In genomic region chr2:147967829-147968529, GRCm38 (mm10) we compare ENCODE assay signal across 14 mouse cellular contexts.
A peak's percentile ranks its signal among the peaks of the same experiment; 100 is the strongest.
DNase-seq lines count a peak whose midpoint lies in the region; ATAC-seq and TF ChIP-seq lines count a peak whose summit lies in the region.
"Had no signal": no experiment of that assay in that cellular context is flagged by ENCODE, and none has a peak within 500 bp of the region (broad histone marks: within the 10 kb centered on the region; RNA-seq: fewer than 3 reads in every experiment).

No protein-coding gene starts in this region.

- ATAC-seq in forebrain, embryonic 13.5 days = no peak
- no peak for ATAC-seq in forebrain, postnatal 0 days
- ATAC-seq in midbrain, embryonic 11.5 days (ENCODE audit: low FRiP score) = peak; percentile 65; the same call in 1 of the 2 replicates
- no peak for ATAC-seq in midbrain, embryonic 15.5 days (replicated peaks)
- no peak for ATAC-seq in liver, embryonic 16.5 days (ENCODE audit: low read depth)
- no peak for ATAC-seq in stomach, postnatal 0 days (ENCODE audit: low FRiP score, low TSS enrichment)
- ATAC-seq in hindbrain, embryonic 12.5 days (ENCODE audit: low FRiP score) = no peak
- ATAC-seq: inflammation-experienced regulatory T-cells, adult 6 months had no signal

- WGBS in forebrain, embryonic 13.5 days = 35% methylated on average over 9 of the region's 9 CpGs
- 33% methylated on average over 9 of the region's 9 CpGs for WGBS in forebrain, postnatal 0 days
- WGBS in midbrain, embryonic 11.5 days = 58% methylated on average over 9 of the region's 9 CpGs
- 58% methylated on average over 9 of the region's 9 CpGs for WGBS in midbrain, embryonic 15.5 days
- 48% methylated on average over 9 of the region's 9 CpGs for WGBS in liver, embryonic 16.5 days (ENCODE audit: insufficient replicate concordance)
- 46% methylated on average over 9 of the region's 9 CpGs for WGBS in stomach, postnatal 0 days
- 61% methylated on average over 9 of the region's 9 CpGs for WGBS in hindbrain, embryonic 12.5 days

- TF ChIP-seq EP300 in stomach, postnatal 0 days (optimal IDR thresholded peaks at IDR 0.05) = no peak

- H3K4me3 ChIP-seq in forebrain, embryonic 13.5 days = no peak overlapping the region
- H3K4me3 ChIP-seq in forebrain, postnatal 0 days (ENCODE audit: low read depth, low read length) = no peak overlapping the region
- no peak overlapping the region for H3K4me3 ChIP-seq in midbrain, embryonic 11.5 days (ENCODE audit: low read depth, low read length)
- H3K4me3 ChIP-seq in midbrain, embryonic 15.5 days = no peak overlapping the region
- no peak overlapping the region for H3K4me3 ChIP-seq in liver, embryonic 16.5 days (ENCODE audit: low read depth, low read length)
- no peak overlapping the region for H3K4me3 ChIP-seq in stomach, postnatal 0 days (ENCODE audit: low read depth, low read length)
- H3K4me3 ChIP-seq in hindbrain, embryonic 12.5 days = no peak overlapping the region
- H3K4me3 ChIP-seq: liver, embryonic 13.5 days had no signal

- intact Hi-C loops in left cerebral cortex, postnatal 4 days (cut with DNase I) = no loop called here

- no peak overlapping the region for H3K27ac ChIP-seq in forebrain, embryonic 13.5 days
- H3K27ac ChIP-seq in forebrain, postnatal 0 days (ENCODE audit: low read depth, low read length) = no peak overlapping the region
- no peak overlapping the region for H3K27ac ChIP-seq in midbrain, embryonic 11.5 days (ENCODE audit: low read depth, low read length)
- H3K27ac ChIP-seq in midbrain, embryonic 15.5 days = no peak overlapping the region
- peak overlapping the region; percentile 55 for H3K27ac ChIP-seq in liver, embryonic 16.5 days (ENCODE audit: low read length)
- H3K27ac ChIP-seq in stomach, postnatal 0 days (replicated peaks) = peak overlapping the region; percentile 85
- no peak overlapping the region for H3K27ac ChIP-seq in hindbrain, embryonic 12.5 days
- H3K27ac ChIP-seq: liver, embryonic 13.5 days had no signal

- no peak for DNase-seq in forebrain, postnatal 0 days
- peak; percentile 85 for DNase-seq in midbrain, embryonic 11.5 days (ENCODE audit: low spot score, missing footprints)
- DNase-seq in stomach, postnatal 0 days (ENCODE audit: low spot score) = no peak
- DNase-seq in left cerebral cortex, postnatal 4 days = no peak
- DNase-seq: adrenal gland, adult 2 months; cerebellum, postnatal 10 days; gastrocnemius, postnatal 14 days; liver, embryonic 13.5 days; thymus, adult 18-20 months had no signal

- H3K9me3 ChIP-seq in forebrain, embryonic 13.5 days (replicated peaks) = no peaks in the 10 kb centered on the region
- no peaks in the 10 kb centered on the region for H3K9me3 ChIP-seq in forebrain, postnatal 0 days (ENCODE audit: low read length)
- no peaks in the 10 kb centered on the region for H3K9me3 ChIP-seq in midbrain, embryonic 11.5 days (ENCODE audit: control insufficient read depth, low read length)
- no peaks in the 10 kb centered on the region for H3K9me3 ChIP-seq in midbrain, embryonic 15.5 days
- no peaks in the 10 kb centered on the region for H3K9me3 ChIP-seq in liver, embryonic 16.5 days (replicated peaks; ENCODE audit: control insufficient read depth, low read length)
- no peaks in the 10 kb centered on the region for H3K9me3 ChIP-seq in stomach, postnatal 0 days (ENCODE audit: control insufficient read depth, low read length)
- no peaks in the 10 kb centered on the region for H3K9me3 ChIP-seq in hindbrain, embryonic 12.5 days (replicated peaks)
- H3K9me3 ChIP-seq: liver, embryonic 13.5 days had no signal

- H3K36me3 ChIP-seq in forebrain, embryonic 13.5 days (ENCODE audit: poor library complexity, severe bottlenecking) = no peaks in the 10 kb centered on the region
- no peaks in the 10 kb centered on the region for H3K36me3 ChIP-seq in forebrain, postnatal 0 days (ENCODE audit: insufficient read depth)
- no peaks in the 10 kb centered on the region for H3K36me3 ChIP-seq in midbrain, embryonic 11.5 days (ENCODE audit: control insufficient read depth, insufficient read depth, low read length)
- H3K36me3 ChIP-seq in midbrain, embryonic 15.5 days (replicated peaks) = no peaks in the 10 kb centered on the region
- H3K36me3 ChIP-seq in liver, embryonic 16.5 days (ENCODE audit: control insufficient read depth, insufficient read depth) = no peaks in the 10 kb centered on the region
- H3K36me3 ChIP-seq in stomach, postnatal 0 days (ENCODE audit: control insufficient read depth, insufficient read depth, low read length) = no peaks in the 10 kb centered on the region
- no peaks in the 10 kb centered on the region for H3K36me3 ChIP-seq in hindbrain, embryonic 12.5 days
- H3K36me3 ChIP-seq: liver, embryonic 13.5 days had no signal

- no peaks in the 10 kb centered on the region for H3K27me3 ChIP-seq in forebrain, embryonic 13.5 days
- no peaks in the 10 kb centered on the region; the same call in 1 of the 2 replicates for H3K27me3 ChIP-seq in forebrain, postnatal 0 days (ENCODE audit: insufficient read depth, low read length)
- H3K27me3 ChIP-seq in midbrain, embryonic 11.5 days (ENCODE audit: control insufficient read depth, insufficient read depth, low read length) = no peaks in the 10 kb centered on the region
- H3K27me3 ChIP-seq in midbrain, embryonic 15.5 days (replicated peaks) = 0 out of 2 replicates have a peak, but pooled peaks cover 8% of the 10 kb centered on the region
- H3K27me3 ChIP-seq in liver, embryonic 16.5 days (ENCODE audit: control insufficient read depth, insufficient read depth, low read depth, low read length) = no peaks in the 10 kb centered on the region
- H3K27me3 ChIP-seq in stomach, postnatal 0 days (ENCODE audit: control insufficient read depth, insufficient read depth, low read length) = no peaks in the 10 kb centered on the region
- H3K27me3 ChIP-seq in hindbrain, embryonic 12.5 days = peaks cover 29% of the 10 kb centered on the region
- H3K27me3 ChIP-seq: liver, embryonic 13.5 days had no signal

- peak overlapping the region; percentile 36 for H3K4me2 ChIP-seq in forebrain, embryonic 13.5 days
- H3K4me2 ChIP-seq in forebrain, postnatal 0 days (ENCODE audit: low read depth) = no peak overlapping the region
- H3K4me2 ChIP-seq in midbrain, embryonic 11.5 days = no peak overlapping the region
- no peak overlapping the region for H3K4me2 ChIP-seq in midbrain, embryonic 15.5 days
- H3K4me2 ChIP-seq in liver, embryonic 16.5 days (ENCODE audit: low read depth, low read length) = no peak overlapping the region; the same call in 1 of the 2 replicates
- no peak overlapping the region for H3K4me2 ChIP-seq in stomach, postnatal 0 days (replicated peaks; ENCODE audit: low read depth)
- no peak overlapping the region for H3K4me2 ChIP-seq in hindbrain, embryonic 12.5 days (replicated peaks)
- H3K4me2 ChIP-seq: liver, embryonic 13.5 days had no signal

- peaks cover 16% of the 10 kb centered on the region; the same call in 1 of the 2 replicates for H3K4me1 ChIP-seq in forebrain, embryonic 13.5 days
- no peaks in the 10 kb centered on the region for H3K4me1 ChIP-seq in forebrain, postnatal 0 days (ENCODE audit: insufficient read depth)
- peaks cover 5% of the 10 kb centered on the region; the same call in 1 of the 2 replicates for H3K4me1 ChIP-seq in midbrain, embryonic 11.5 days (ENCODE audit: control insufficient read depth, insufficient read depth, low read length)
- no peaks in the 10 kb centered on the region for H3K4me1 ChIP-seq in midbrain, embryonic 15.5 days
- H3K4me1 ChIP-seq in liver, embryonic 16.5 days (ENCODE audit: control insufficient read depth, low read depth, low read length) = peaks cover 2% of the 10 kb centered on the region; the same call in 1 of the 2 replicates
- no peaks in the 10 kb centered on the region for H3K4me1 ChIP-seq in stomach, postnatal 0 days (replicated peaks; ENCODE audit: control insufficient read depth, insufficient read depth)
- H3K4me1 ChIP-seq in hindbrain, embryonic 12.5 days = no peaks in the 10 kb centered on the region

- TF ChIP-seq CTCF in forebrain, postnatal 0 days (IDR thresholded peaks at IDR 0.05; ENCODE audit: low read depth) = no peak
- TF ChIP-seq CTCF in stomach, postnatal 0 days (IDR thresholded peaks at IDR 0.05; ENCODE audit: low read depth) = no peak

- no peak overlapping the region for H3K9ac ChIP-seq in forebrain, embryonic 13.5 days
- no peak overlapping the region for H3K9ac ChIP-seq in forebrain, postnatal 0 days
- H3K9ac ChIP-seq in midbrain, embryonic 11.5 days (ENCODE audit: low read length) = no peak overlapping the region
- H3K9ac ChIP-seq in midbrain, embryonic 15.5 days = no peak overlapping the region
- H3K9ac ChIP-seq in liver, embryonic 16.5 days (ENCODE audit: low read depth, low read length) = no peak overlapping the region
- H3K9ac ChIP-seq in stomach, postnatal 0 days (ENCODE audit: low read length) = no peak overlapping the region
- no peak overlapping the region for H3K9ac ChIP-seq in hindbrain, embryonic 12.5 days
- H3K9ac ChIP-seq: liver, embryonic 13.5 days had no signal

Comparison
In these comparisons a context has a peak if more than half of its experiments do, and no peak if none do; other contexts are left out.
1. H3K27ac ChIP-seq: peak in liver, embryonic 16.5 days (single experiment) and stomach, postnatal 0 days (single experiment); none in forebrain, embryonic 13.5 days (single experiment), forebrain, postnatal 0 days (single experiment), midbrain, embryonic 11.5 days (single experiment), midbrain, embryonic 15.5 days (single experiment) and hindbrain, embryonic 12.5 days (single experiment).